Mouse (Mus musculus): ENCODE results near the gene Prm2. TPM values are rescaled to one million over a fixed set of nuclear protein-coding genes. Genes with fewer than 3 reads are reported as not detected.
"Not testable (repeated sequence)": the region's sequence is repeated elsewhere in the genome, so short reads cannot be mapped to it uniquely, and the experiment has no call there.

Gene Prm2
- total RNA-seq, 2 experiments from 2014 or later: not detected

- intact Hi-C loops (cut with DNase I): no loop called here
- DNase-seq (ENCODE audit: low spot score in 2 of 2): no peak
These were observed 18.9 kb upstream of the Prm2 start for GRCm38 (mm10) chr16:10814864-10815263.

GRCm38 (mm10) chr16:10813726-10814125 is 17.8 kb upstream of the Prm2 start:
- no peak for DNase-seq (ENCODE audit: low spot score in 2 of 2)
- intact Hi-C loops (cut with DNase I): no loop called here

- DNase-seq (ENCODE audit: low spot score in 2 of 2): no peak
- intact Hi-C loops (cut with DNase I): no loop called here
These were observed 17.0 kb upstream of the Prm2 start, which contains the start of gene Gm11172 for GRCm38 (mm10) chr16:10812865-10813371. Gm11172 (plus strand) TSS chr16:10812915.

GRCm38 (mm10) chr16:10810376-10810775 is 14.4 kb upstream of the Prm2 start:
- intact Hi-C loops (cut with DNase I): no loop called here
- no peak for DNase-seq (ENCODE audit: low spot score in 2 of 2)

- intact Hi-C loops (cut with DNase I): loop anchor here (5.0 kb wide), 1 partner anchor 36 kb away; no protein-coding TSS in a partner anchor
- DNase-seq (ENCODE audit: low spot score in 2 of 2): no peak
These were observed 10.0 kb upstream of the Prm2 start, which contains the start of gene Prm1 for GRCm38 (mm10) chr16:10805789-10806527. Prm1 (minus strand) TSS chr16:10805839.

- DNase-seq (ENCODE audit: low spot score in 2 of 2); intact Hi-C loops (cut with DNase I): not testable (repeated sequence)
These were observed 6.5 kb upstream of the Prm2 start for GRCm38 (mm10) chr16:10802420-10802819.

- DNase-seq (ENCODE audit: low spot score in 2 of 2): no peak
- intact Hi-C loops (cut with DNase I): no loop called here
These were observed 5.2 kb downstream of the Prm2 start, which contains the start of gene Prm3 for GRCm38 (mm10) chr16:10790702-10791101. Prm3 (minus strand) TSS chr16:10790914.

GRCm38 (mm10) chr16:10788866-10789265 is 7.1 kb downstream of the Prm2 start:
- DNase-seq (ENCODE audit: low spot score in 2 of 2): no peak
- intact Hi-C loops (cut with DNase I): loop anchor here (5.0 to 10.0 kb wide), 2 partner anchors 124 to 162 kb away; no protein-coding TSS in a partner anchor

- no peak for DNase-seq (ENCODE audit: low spot score in 2 of 2)
- intact Hi-C loops (cut with DNase I): loop anchor here (5.0 to 10.0 kb wide), 2 partner anchors 123 to 161 kb away; no protein-coding TSS in a partner anchor
These were observed 7.7 kb downstream of the Prm2 start, which contains the start of gene Tnp2 for GRCm38 (mm10) chr16:10788271-10788670. Tnp2 (minus strand) TSS chr16:10788660.

GRCm38 (mm10) chr16:10787548-10788058 is 8.3 kb downstream of the Prm2 start:
- intact Hi-C loops (cut with DNase I): loop anchor here (5.0 to 10.0 kb wide), 2 partner anchors 123 to 160 kb away; no protein-coding TSS in a partner anchor

GRCm38 (mm10) chr16:10786782-10787547 is 9.0 kb downstream of the Prm2 start:
- no peak for DNase-seq (ENCODE audit: low spot score in 2 of 2)
- intact Hi-C loops (cut with DNase I): loop anchor here (5.0 to 10.0 kb wide), 2 partner anchors 122 to 160 kb away; no protein-coding TSS in a partner anchor

More at GRCm38 (mm10) chr16:10787548-10788058, 8.3 kb downstream of the Prm2 start:
- DNase-seq (ENCODE audit: low spot score in 2 of 2): no peak

GRCm38 (mm10) chr16:10786288-10786687 is 9.6 kb downstream of the Prm2 start:
- peak; percentile 72 to 73 for DNase-seq (ENCODE audit: low spot score in 2 of 2)
- intact Hi-C loops (cut with DNase I): loop anchor here (5.0 to 10.0 kb wide), 2 partner anchors 121 to 159 kb away; no protein-coding TSS in a partner anchor

- intact Hi-C loops (cut with DNase I): loop anchor here (2.0 to 10.0 kb wide), 3 partner anchors 121 to 215 kb away; no protein-coding TSS in a partner anchor
- DNase-seq (ENCODE audit: low spot score in 2 of 2): peak; percentile 73 to 81
These were observed 10.3 kb downstream of the Prm2 start, which contains the start of gene Socs1 for GRCm38 (mm10) chr16:10785371-10786231. Socs1 (minus strand) TSS chr16:10785536.

- intact Hi-C loops (cut with DNase I): loop anchor here (2.0 to 10.0 kb wide), 3 partner anchors 120 to 214 kb away; no protein-coding TSS in a partner anchor
- peak; percentile 81 to 82 for DNase-seq (ENCODE audit: low spot score in 2 of 2)
These were observed 11.1 kb downstream of the Prm2 start for GRCm38 (mm10) chr16:10784793-10785370.

GRCm38 (mm10) chr16:10783883-10784792 is 11.8 kb downstream of the Prm2 start:
- intact Hi-C loops (cut with DNase I): loop anchor here (2.0 to 10.0 kb wide), 2 partner anchors 119 to 213 kb away; no protein-coding TSS in a partner anchor
- DNase-seq (ENCODE audit: low spot score in 2 of 2): peak; percentile 33 to 35

GRCm38 (mm10) chr16:10783451-10783850 is 12.5 kb downstream of the Prm2 start:
- DNase-seq (ENCODE audit: low spot score in 2 of 2): no peak
- intact Hi-C loops (cut with DNase I): loop anchor here (10.0 kb wide), 1 partner anchor 119 kb away; no protein-coding TSS in a partner anchor

GRCm38 (mm10) chr16:10783152-10783434 is 12.8 kb downstream of the Prm2 start:
- intact Hi-C loops (cut with DNase I): loop anchor here (10.0 kb wide), 1 partner anchor 118 kb away; no protein-coding TSS in a partner anchor
- no peak for DNase-seq (ENCODE audit: low spot score in 2 of 2)

Measured in left cerebral cortex, postnatal 36 days (tissue).